Mouse (Mus musculus) embryonic stem cell, embryonic (primary cell): ENCODE data around the gene Mark3.

Source experiments
- CTCF ChIA-PET, 4 experiments: fragments of 300-600 bp in 2 of 4; fragments of 350-600 bp in 2 of 4; sonication (Branson Sonifier 250); formaldehyde crosslinking; loops; one replicate each; lab custom pipeline; 2022; ENCODE audit warnings: inconsistent platforms in 2 of 4; lab: Charles Lee
- POLR2A ChIA-PET, 4 experiments: fragments of 300-600 bp in 2 of 4; fragments of 350-600 bp in 2 of 4; sonication (Branson Sonifier 250); formaldehyde crosslinking; loops; one replicate each; lab custom pipeline; 2022; ENCODE audit warnings: antibody characterized with exemption in 4 of 4, inconsistent platforms in 1 of 4; lab: Charles Lee

Gene Mark3

GRCm38 (mm10) chr12:111687350-111688068, 113.2 kb downstream of the Mark3 start:
- CTCF ChIA-PET, result interaction anchor here in 3 of 4 experiments (0.6 to 2.3 kb wide), 6 partner anchors 8 to 901 kb away, joined by 3 to 18 read pairs (median 6); partner anchors contain the start of gene Inf2 (in 1 of the 3)

GRCm38 (mm10) chr12:111688069-111688428, 113.7 kb downstream of the Mark3 start:
- ChIA-PET POLR2A (interaction anchor here (0.7 to 31.4 kb wide), 32 partner anchors 0 to 979 kb away, joined by 3 to 1165 read pairs (median 4); partner anchors contain the start of genes Ckb (in 3 of the 4), Trmt61a (in 3 of the 4), Eif5 (in 2 of the 4) and Apopt1 (in 1 of the 4)), CTCF (interaction anchor here in 3 of 4 experiments (0.6 to 2.3 kb wide), 6 partner anchors 8 to 901 kb away, joined by 3 to 18 read pairs (median 6); partner anchors contain the start of gene Inf2 (in 1 of the 3))

More at GRCm38 (mm10) chr12:111687350-111688068, 113.2 kb downstream of the Mark3 start:
- POLR2A ChIA-PET, result interaction anchor here (0.6 to 31.4 kb wide), 31 partner anchors 1 to 980 kb away, joined by 3 to 1165 read pairs (median 4); partner anchors contain the start of genes Ckb (in 3 of the 4), Trmt61a (in 3 of the 4), Eif5 (in 2 of the 4) and Apopt1 (in 1 of the 4)

- ChIA-PET CTCF (interaction anchor here in 1 of 4 experiments (0.6 kb wide), 1 partner anchor 26 kb away, joined by 12 read pairs; no protein-coding TSS in a partner anchor), POLR2A (interaction anchor here in 3 of 4 experiments (0.7 to 31.4 kb wide), 9 partner anchors 4 to 151 kb away, joined by 3 to 1165 read pairs (median 15); partner anchors contain the start of genes Trmt61a (in 3 of the 3), Ckb (in 2 of the 3) and Eif5 (in 1 of the 3))
Observed at GRCm38 (mm10) chr12:111689426-111689825, 115.1 kb downstream of the Mark3 start.

GRCm38 (mm10) chr12:111691346-111691872, 117.1 kb downstream of the Mark3 start:
- POLR2A ChIA-PET, result interaction anchor here in 3 of 4 experiments (3.4 to 31.4 kb wide), 4 partner anchors 13 to 23 kb away, joined by 17 to 1165 read pairs (median 582); partner anchors contain the start of genes Ckb (in 3 of the 3) and Trmt61a (in 2 of the 3)
- CTCF ChIA-PET, result no interaction called here

GRCm38 (mm10) chr12:111692899-111693298, 118.6 kb downstream of the Mark3 start:
- POLR2A ChIA-PET, result interaction anchor here (0.6 to 31.4 kb wide), 20 partner anchors 12 to 807 kb away, joined by 3 to 1165 read pairs (median 6); partner anchors contain the start of genes Ckb (in 3 of the 4), Apopt1 (in 2 of the 4), Bag5 (in 2 of the 4) and Eif5 (in 2 of the 4)
- CTCF ChIA-PET, result interaction anchor here in 3 of 4 experiments (0.5 to 6.1 kb wide), 5 partner anchors 8 to 245 kb away, joined by 3 to 128 read pairs (median 4); partner anchors contain the start of gene Ckb (in 1 of the 3)

GRCm38 (mm10) chr12:111693341-111694270, 119.3 kb downstream of the Mark3 start:
- CTCF ChIA-PET, result interaction anchor here (0.6 to 6.1 kb wide), 17 partner anchors 9 to 864 kb away, joined by 3 to 128 read pairs (median 5); partner anchors contain the start of gene Ckb (in 1 of the 4)
- POLR2A ChIA-PET, result interaction anchor here (0.6 to 31.4 kb wide), 30 partner anchors 11 to 990 kb away, joined by 3 to 1165 read pairs (median 6); partner anchors contain the start of genes Ckb (in 3 of the 4), Apopt1 (in 2 of the 4), Bag5 (in 2 of the 4) and Eif5 (in 2 of the 4)

- CTCF ChIA-PET, result interaction anchor here (0.6 to 6.1 kb wide), 20 partner anchors 15 to 864 kb away, joined by 3 to 128 read pairs (median 6); partner anchors contain the start of gene Ckb (in 1 of the 4)
Observed at GRCm38 (mm10) chr12:111694271-111694781, 120.0 kb downstream of the Mark3 start.

GRCm38 (mm10) chr12:111694880-111695804, 120.8 kb downstream of the Mark3 start:
- POLR2A ChIA-PET, result interaction anchor here (0.5 to 31.4 kb wide), 43 partner anchors 10 to 1130 kb away, joined by 3 to 1165 read pairs (median 6); partner anchors contain the start of genes Ckb (in 3 of the 4), Trmt61a (in 3 of the 4), Apopt1 (in 2 of the 4) and Bag5 (in 2 of the 4)
- CTCF ChIA-PET, result interaction anchor here (0.6 to 6.1 kb wide), 45 partner anchors 8 to 294 kb away, joined by 3 to 128 read pairs (median 7); partner anchors contain the start of genes Apopt1 (in 1 of the 4), Bag5 (in 1 of the 4), Ckb (in 1 of the 4) and Trmt61a (in 1 of the 4)

More at GRCm38 (mm10) chr12:111694271-111694781, 120.0 kb downstream of the Mark3 start:
- POLR2A ChIA-PET, result interaction anchor here (0.6 to 31.4 kb wide), 29 partner anchors 10 to 991 kb away, joined by 3 to 1165 read pairs (median 6); partner anchors contain the start of genes Ckb (in 3 of the 4), Apopt1 (in 2 of the 4), Bag5 (in 2 of the 4) and Eif5 (in 2 of the 4)

GRCm38 (mm10) chr12:111696239-111696638, 121.9 kb downstream of the Mark3 start:
- ChIA-PET POLR2A (interaction anchor here (0.5 to 31.4 kb wide), 53 partner anchors 8 to 306 kb away, joined by 3 to 1165 read pairs (median 4); partner anchors contain the start of genes Ckb (in 4 of the 4), Trmt61a (in 3 of the 4), Apopt1 (in 2 of the 4) and Bag5 (in 2 of the 4)), CTCF (interaction anchor here (0.5 to 6.1 kb wide), 90 partner anchors 9 to 728 kb away, joined by 3 to 128 read pairs (median 5); partner anchors contain the start of genes Ckb (in 3 of the 4), Trmt61a (in 2 of the 4), Apopt1 (in 1 of the 4) and Bag5 (in 1 of the 4))

GRCm38 (mm10) chr12:111697708-111698107, 123.4 kb downstream of the Mark3 start:
- ChIA-PET POLR2A (interaction anchor here in 3 of 4 experiments (0.6 to 31.4 kb wide), 13 partner anchors 9 to 235 kb away, joined by 3 to 1165 read pairs (median 5); partner anchors contain the start of genes Apopt1 (in 2 of the 3), Bag5 (in 2 of the 3), Ckb (in 2 of the 3) and Trmt61a (in 2 of the 3)), CTCF (interaction anchor here in 3 of 4 experiments (0.6 to 6.1 kb wide), 5 partner anchors 29 to 570 kb away, joined by 8 to 128 read pairs (median 22); no protein-coding TSS in a partner anchor)

GRCm38 (mm10) chr12:111698346-111698913, 124.1 kb downstream of the Mark3 start:
- POLR2A ChIA-PET, result interaction anchor here in 3 of 4 experiments (0.6 to 31.4 kb wide), 10 partner anchors 10 to 34 kb away, joined by 3 to 1165 read pairs (median 4); partner anchors contain the start of genes Ckb (in 2 of the 3), Trmt61a (in 2 of the 3), Apopt1 (in 1 of the 3) and Bag5 (in 1 of the 3)
- CTCF ChIA-PET, result interaction anchor here in 2 of 4 experiments (0.6 to 6.1 kb wide), 2 partner anchors 32 to 335 kb away, joined by 6 to 128 read pairs; no protein-coding TSS in a partner anchor

- CTCF ChIA-PET, result interaction anchor here in 2 of 4 experiments (0.5 to 1.7 kb wide), 3 partner anchors 20 to 51 kb away, joined by 3 to 7 read pairs (median 3); no protein-coding TSS in a partner anchor
Observed at GRCm38 (mm10) chr12:111699542-111699941, 125.2 kb downstream of the Mark3 start.

GRCm38 (mm10) chr12:111700920-111701458, 126.7 kb downstream of the Mark3 start:
- CTCF ChIA-PET, result interaction anchor here in 3 of 4 experiments (0.5 to 1.7 kb wide), 8 partner anchors 25 to 204 kb away, joined by 3 to 7 read pairs (median 3); no protein-coding TSS in a partner anchor
- POLR2A ChIA-PET, result interaction anchor here in 3 of 4 experiments (1.1 to 31.4 kb wide), 12 partner anchors 8 to 31 kb away, joined by 3 to 1165 read pairs (median 11); partner anchors contain the start of genes Ckb (in 2 of the 3), Trmt61a (in 2 of the 3), Apopt1 (in 1 of the 3) and Bag5 (in 1 of the 3)

More at GRCm38 (mm10) chr12:111699542-111699941, 125.2 kb downstream of the Mark3 start:
- POLR2A ChIA-PET, result interaction anchor here in 3 of 4 experiments (0.7 to 31.4 kb wide), 11 partner anchors 9 to 1357 kb away, joined by 3 to 1165 read pairs (median 10); partner anchors contain the start of genes Ckb (in 2 of the 3), Trmt61a (in 2 of the 3), Apopt1 (in 1 of the 3) and Bag5 (in 1 of the 3)
